Mouse (Mus musculus) left cerebral cortex, adult 18-20 months (tissue): ENCODE data around the gene Dbndd2. TPM values are rescaled to one million over a fixed set of nuclear protein-coding genes. Genes with fewer than 3 reads are reported as not detected.

Source experiments
- DNase-seq, 2 experiments: peaks; one replicate each; pipeline ENCODE4 v3.0.0; 2021 to 2022; ENCODE audit warnings: low spot score in 2 of 2, mixed read lengths in 1 of 2
- total RNA-seq, 2 experiments: library from RNA; stranded (reverse); gene quantifications; 2 replicates each; pipeline ENCODE4 v1.2.3; 2021

The Dbndd2 gene
- total RNA-seq, 2 experiments from 2014 or later, result 108 to 126 TPM

DNA sequence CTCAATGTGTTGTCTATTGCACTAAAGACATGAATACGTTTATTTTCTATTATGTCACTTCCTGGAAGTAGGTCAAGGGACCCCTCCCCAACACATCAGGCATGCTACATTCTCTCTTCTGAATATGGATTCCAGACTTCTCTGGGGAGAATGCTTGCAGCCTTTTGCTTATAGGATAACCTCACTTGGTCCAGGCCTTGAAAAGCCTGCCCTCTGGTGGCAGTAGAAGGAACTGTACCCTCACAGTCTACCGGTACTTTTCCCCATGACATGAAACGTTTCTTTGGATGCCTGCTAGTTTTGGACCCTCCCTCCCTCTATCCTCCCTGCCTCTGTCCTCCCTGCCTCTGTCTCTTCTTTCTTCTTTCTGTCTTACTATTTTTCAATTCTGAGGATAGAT, 45.3 kb downstream of the Dbndd2 start:
- DNase-seq, result peak; percentile 74 to 82

GRCm38 (mm10) chr2:164534315-164534714, 48.4 kb downstream of the Dbndd2 start:
- DNase-seq, result no peak

DNA sequence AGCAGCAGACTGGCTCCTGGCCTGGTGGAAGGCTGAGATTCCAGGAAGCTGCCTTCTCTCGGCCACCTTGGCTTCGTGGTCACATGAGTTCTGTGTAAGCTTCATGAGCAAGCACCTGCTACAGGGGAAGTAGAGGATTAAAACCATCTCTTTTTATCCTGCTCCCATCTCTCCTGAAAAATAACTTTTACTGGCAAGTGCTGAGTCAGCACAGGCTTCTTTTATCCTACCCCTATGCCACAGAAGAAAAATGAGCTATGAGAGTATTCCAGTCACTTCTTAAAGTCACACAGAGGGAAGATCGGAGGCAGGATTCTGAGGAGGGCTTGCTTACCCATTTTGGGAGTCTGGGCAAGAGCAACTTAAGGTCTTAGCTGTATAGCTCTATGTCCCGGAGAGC, 51.1 kb downstream of the Dbndd2 start:
- DNase-seq, result no peak

DNA sequence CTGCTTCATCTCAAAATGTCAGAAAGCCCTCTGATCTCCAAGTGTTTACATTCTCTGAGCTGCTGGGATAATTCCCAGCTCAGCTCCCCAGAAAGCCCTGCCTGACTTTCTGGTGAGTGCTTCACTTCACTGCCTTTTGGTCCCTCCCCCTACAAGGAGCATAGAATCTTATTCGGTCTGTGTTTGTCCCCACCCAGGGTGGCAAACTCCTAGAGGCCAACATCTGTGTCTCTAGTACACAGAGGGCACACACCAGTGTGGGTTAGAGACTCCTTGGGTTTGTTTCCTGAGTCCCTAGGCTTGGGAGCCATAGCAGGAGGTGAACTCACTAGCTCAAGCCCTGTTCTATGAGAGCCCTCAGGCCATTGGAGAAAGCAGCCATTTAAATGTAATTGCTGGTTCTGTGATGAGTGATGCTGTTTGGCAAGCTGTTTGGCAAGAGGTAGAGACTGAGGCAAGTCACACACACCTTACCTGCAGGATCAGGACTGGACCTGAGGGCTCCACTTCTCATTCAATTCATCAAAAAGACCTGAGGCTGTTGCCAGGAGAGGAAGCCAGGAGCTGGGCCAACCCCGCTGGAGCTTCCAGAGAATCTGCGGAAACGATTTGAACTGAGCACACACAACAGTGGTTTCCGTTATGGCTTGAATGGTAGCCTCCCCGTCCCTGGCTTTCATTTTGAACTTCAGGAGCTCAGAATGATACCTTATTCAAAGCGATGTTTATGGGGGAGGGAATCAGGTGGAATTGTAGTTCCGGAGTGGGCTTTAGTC, 54.9 kb downstream of the Dbndd2 start:
- DNase-seq, result no peak

GRCm38 (mm10) chr2:164542132-164542531, 56.2 kb downstream of the Dbndd2 start:
- DNase-seq, result peak; percentile 73 to 76

GRCm38 (mm10) chr2:164542598-164542997, 56.7 kb downstream of the Dbndd2 start:
- DNase-seq, result no peak

Other genes with a start within 250 kb of the Dbndd2 start
- gene Svs2, start 247.6 kb upstream of the Dbndd2 start, total RNA-seq, result not detected
- gene Svs3b, start 229.5 kb upstream of the Dbndd2 start, total RNA-seq, result not detected
- not detected for gene Svs4, start 207.6 kb upstream of the Dbndd2 start, total RNA-seq
- gene Svs3a, start 196.8 kb upstream of the Dbndd2 start, total RNA-seq, result not detected
- not detected for gene Svs6, start 169.4 kb upstream of the Dbndd2 start, total RNA-seq
- not detected for gene Svs5, start 153.4 kb upstream of the Dbndd2 start, total RNA-seq
- under 1 TPM in 1 of 2 experiments, not detected in 1; 0.82 TPM for gene Slpi, start 97.0 kb upstream of the Dbndd2 start, total RNA-seq
- under 1 TPM; 0.33 to 0.56 TPM for gene Rbpjl, start 83.0 kb upstream of the Dbndd2 start, total RNA-seq
- gene Matn4, start 80.9 kb upstream of the Dbndd2 start, total RNA-seq, result 1 to 10 TPM; 8.4 to 8.5 TPM
- gene Sdc4, start 42.2 kb upstream of the Dbndd2 start, total RNA-seq, result 10 to 100 TPM; 72.7 to 80.1 TPM
- 10 to 100 TPM; 43.5 to 44.6 TPM for gene Sys1, start 29.1 kb upstream of the Dbndd2 start, total RNA-seq
- 1 to 10 TPM; 2.0 to 6.4 TPM for gene Gm20458, start 25.1 kb upstream of the Dbndd2 start, total RNA-seq
- not detected for gene Trp53tg5, start 12.4 kb upstream of the Dbndd2 start, total RNA-seq
- 10 to 100 TPM; 83.0 to 89.2 TPM for gene Pigt, start 11.4 kb downstream of the Dbndd2 start, total RNA-seq
- under 1 TPM in 1 of 2 experiments, not detected in 1; 0.59 TPM for gene Wfdc2, start 76.3 kb downstream of the Dbndd2 start, total RNA-seq
- gene Spint3, start 87.4 kb downstream of the Dbndd2 start, total RNA-seq, result not detected
- not detected for gene Wfdc6a, start 99.3 kb downstream of the Dbndd2 start, total RNA-seq
- gene Eppin, start 107.5 kb downstream of the Dbndd2 start, total RNA-seq, result not detected
- gene Wfdc6b, start 127.4 kb downstream of the Dbndd2 start, total RNA-seq, result not detected
- not detected for gene Wfdc8, start 127.5 kb downstream of the Dbndd2 start, total RNA-seq
- not detected for gene Wfdc16, start 152.7 kb downstream of the Dbndd2 start, total RNA-seq
- gene Wfdc10, start 169.9 kb downstream of the Dbndd2 start, total RNA-seq, result not detected
- gene Wfdc9, start 170.5 kb downstream of the Dbndd2 start, total RNA-seq, result not detected
- gene Wfdc11, start 188.0 kb downstream of the Dbndd2 start, total RNA-seq, result not detected
- gene Wfdc13, start 199.0 kb downstream of the Dbndd2 start, total RNA-seq, result not detected
- gene Spint4, start 212.4 kb downstream of the Dbndd2 start, total RNA-seq, result not detected
- not detected for gene Spint5, start 229.2 kb downstream of the Dbndd2 start, total RNA-seq